Mouse (Mus musculus): ENCODE measurements around the gene Aldh1a2. TPM values are rescaled to one million over a fixed set of nuclear protein-coding genes. Genes with fewer than 3 reads are reported as not detected.

Gene Aldh1a2
- polyA plus RNA-seq, 1 experiment from 2014 or later: 27.3 TPM

DNA sequence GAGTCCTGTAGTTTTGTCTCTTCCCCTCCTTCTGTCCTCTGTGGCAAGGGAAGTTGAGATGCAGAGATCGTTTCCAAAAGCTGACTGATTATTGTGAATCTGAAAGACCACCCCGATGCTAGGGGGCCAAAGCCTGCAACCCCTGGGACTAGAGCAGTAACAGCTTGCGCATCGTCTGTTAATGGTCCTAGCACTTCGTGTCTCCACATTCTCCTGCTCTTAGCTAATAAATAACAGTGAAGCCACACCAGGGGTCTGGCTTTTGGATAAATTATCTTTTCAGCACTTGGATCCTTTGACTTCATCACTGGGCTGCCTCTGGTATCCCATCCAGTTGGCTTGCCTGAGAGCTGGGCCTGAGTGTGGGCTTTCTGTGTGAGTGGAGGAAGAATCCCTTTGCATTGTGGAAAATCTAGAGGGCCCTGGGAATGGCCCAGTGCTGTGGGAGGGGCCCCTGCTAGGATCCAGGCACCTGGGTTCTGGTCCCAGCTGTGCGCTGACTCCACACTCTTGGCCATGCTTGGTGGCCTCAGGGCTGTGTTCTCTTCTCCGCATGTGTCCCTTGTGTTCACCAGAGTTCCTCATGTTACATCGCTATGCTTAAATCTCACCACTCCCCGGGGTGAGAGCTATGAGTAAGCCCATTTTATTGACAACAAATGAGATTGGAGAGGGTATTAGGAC, 91.7 kb downstream of the Aldh1a2 start:
- Histone ChIP-seq H3K9me3 (ENCODE audit: control insufficient read depth, low read length) (no peaks in the 10 kb centered on the region), H3K4me3 (ENCODE audit: low read length) (no peak overlapping the region), H3K27ac (ENCODE audit: low read depth, low read length) (no peak overlapping the region), H3K36me3 (ENCODE audit: control insufficient read depth, insufficient read depth, low read length) (no peaks in the 10 kb centered on the region), H3K27me3 (replicated peaks; ENCODE audit: control insufficient read depth, insufficient read depth, low read length) (no peaks in the 10 kb centered on the region), H3K4me2 (ENCODE audit: low read length) (no peak overlapping the region), H3K9ac (ENCODE audit: low read depth, low read length) (no peak overlapping the region), H3K4me1 (ENCODE audit: control insufficient read depth, insufficient read depth, low read depth, low read length) (no peaks in the 10 kb centered on the region)
- WGBS: 72% methylated on average over 9 of the region's 9 CpGs
- no peak for ATAC-seq

- ATAC-seq: no peak
Measured at GRCm38 (mm10) chr9:71315960-71316359, 100.4 kb downstream of the Aldh1a2 start.

DNA sequence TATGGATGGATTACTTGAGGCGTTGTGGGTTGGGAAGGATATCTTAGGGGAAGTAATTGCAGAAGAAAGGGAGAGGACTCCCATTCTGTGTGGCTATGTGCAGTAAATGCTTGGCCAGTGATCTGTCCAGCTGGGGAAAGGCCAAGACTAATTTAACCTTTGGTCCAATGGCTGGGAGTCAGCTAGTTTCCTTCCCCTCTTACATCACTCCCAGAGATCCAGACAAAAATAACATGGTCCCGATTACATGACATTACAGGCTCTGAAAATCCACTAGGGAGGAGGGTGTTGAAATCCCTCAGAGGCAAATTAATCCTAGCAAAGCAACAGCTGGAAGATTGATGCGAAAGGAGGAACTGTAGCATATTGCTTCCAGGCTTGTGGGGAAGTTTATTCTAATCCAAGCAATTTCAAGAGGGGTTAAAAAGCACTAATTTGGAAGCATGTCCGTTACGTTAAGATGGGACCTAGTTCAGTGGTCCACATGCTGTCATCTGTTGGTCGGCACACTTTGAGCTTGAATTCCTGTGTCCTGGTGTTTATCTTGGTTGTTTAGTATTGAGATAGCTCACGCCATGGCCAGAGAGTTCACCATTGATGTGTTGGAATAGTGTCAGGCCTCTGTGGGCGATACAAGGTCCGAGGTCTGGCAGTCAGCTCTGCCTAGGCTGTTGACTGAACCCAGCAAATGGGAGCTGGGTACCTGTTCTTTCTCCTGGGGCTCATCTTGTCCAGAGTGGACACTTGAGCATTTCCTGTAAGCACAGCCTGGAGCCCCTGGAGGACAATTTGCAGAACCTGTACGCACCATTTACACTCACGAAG, 101.7 kb downstream of the Aldh1a2 start:
- ATAC-seq: no peak
- no peak overlapping the region for H3K4me3 ChIP-seq (ENCODE audit: low read length)
- H3K9ac ChIP-seq (ENCODE audit: low read depth, low read length): no peak overlapping the region

More at GRCm38 (mm10) chr9:71315960-71316359, 100.4 kb downstream of the Aldh1a2 start:
- Histone ChIP-seq H3K36me3 (ENCODE audit: control insufficient read depth, insufficient read depth, low read length) (no peaks in the 10 kb centered on the region), H3K4me3 (ENCODE audit: low read length) (no peak overlapping the region), H3K9me3 (ENCODE audit: control insufficient read depth, low read length) (no peaks in the 10 kb centered on the region), H3K4me1 (ENCODE audit: control insufficient read depth, insufficient read depth, low read depth, low read length) (no peaks in the 10 kb centered on the region), H3K9ac (ENCODE audit: low read depth, low read length) (no peak overlapping the region), H3K27me3 (replicated peaks; ENCODE audit: control insufficient read depth, insufficient read depth, low read length) (no peaks in the 10 kb centered on the region), H3K27ac (ENCODE audit: low read depth, low read length) (no peak overlapping the region), H3K4me2 (ENCODE audit: low read length) (no peak overlapping the region)
- 93% methylated on average over 3 of the region's 3 CpGs for WGBS

DNA sequence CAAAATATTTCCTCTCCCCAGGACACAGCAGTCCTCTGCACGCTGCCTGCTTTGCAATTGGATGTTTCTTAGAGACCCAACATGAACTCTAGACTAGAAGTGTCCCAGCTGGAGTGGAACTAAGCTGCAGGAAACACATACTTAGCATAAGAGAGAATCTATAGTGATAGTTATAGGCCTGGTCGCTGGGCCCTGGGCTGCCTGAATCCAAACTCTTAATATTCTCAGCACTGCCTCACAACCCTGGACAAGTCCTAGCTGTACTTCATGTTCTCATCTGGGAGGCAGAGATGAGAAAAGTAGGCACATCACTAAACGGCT, 102.3 kb downstream of the Aldh1a2 start:
- Histone ChIP-seq H3K4me2 (ENCODE audit: low read length) (no peak overlapping the region), H3K36me3 (ENCODE audit: control insufficient read depth, insufficient read depth, low read length) (no peaks in the 10 kb centered on the region), H3K9me3 (ENCODE audit: control insufficient read depth, low read length) (no peaks in the 10 kb centered on the region), H3K27ac (ENCODE audit: low read depth, low read length) (no peak overlapping the region), H3K4me1 (ENCODE audit: control insufficient read depth, insufficient read depth, low read depth, low read length) (no peaks in the 10 kb centered on the region), H3K9ac (ENCODE audit: low read depth, low read length) (no peak overlapping the region), H3K27me3 (replicated peaks; ENCODE audit: control insufficient read depth, insufficient read depth, low read length) (no peaks in the 10 kb centered on the region), H3K4me3 (ENCODE audit: low read length) (no peak overlapping the region)
- 71% methylated on average over 3 of the region's 3 CpGs for WGBS
- no peak for ATAC-seq

More for the DNA sequence above, 101.7 kb downstream of the Aldh1a2 start:
- no peak overlapping the region for H3K4me2 ChIP-seq (ENCODE audit: low read length)
- H3K36me3 ChIP-seq (ENCODE audit: control insufficient read depth, insufficient read depth, low read length): no peaks in the 10 kb centered on the region
- H3K4me1 ChIP-seq (ENCODE audit: control insufficient read depth, insufficient read depth, low read depth, low read length): no peaks in the 10 kb centered on the region
- no peaks in the 10 kb centered on the region for H3K27me3 ChIP-seq (replicated peaks; ENCODE audit: control insufficient read depth, insufficient read depth, low read length)
- 79% methylated on average over 11 of the region's 11 CpGs for WGBS
- no peaks in the 10 kb centered on the region for H3K9me3 ChIP-seq (ENCODE audit: control insufficient read depth, low read length)
- H3K27ac ChIP-seq (ENCODE audit: low read depth, low read length): no peak overlapping the region

GRCm38 (mm10) chr9:71319776-71320175, 104.2 kb downstream of the Aldh1a2 start:
- H3K36me3 ChIP-seq (ENCODE audit: control insufficient read depth, insufficient read depth, low read length): no peaks in the 10 kb centered on the region
- H3K4me1 ChIP-seq (ENCODE audit: control insufficient read depth, insufficient read depth, low read depth, low read length): no peaks in the 10 kb centered on the region
- H3K9me3 ChIP-seq (ENCODE audit: control insufficient read depth, low read length): no peaks in the 10 kb centered on the region
- no peak for ATAC-seq
- H3K9ac ChIP-seq (ENCODE audit: low read depth, low read length): no peak overlapping the region
- 92% methylated on average over 5 of the region's 5 CpGs for WGBS
- H3K27ac ChIP-seq (ENCODE audit: low read depth, low read length): no peak overlapping the region
- H3K4me3 ChIP-seq (ENCODE audit: low read length): no peak overlapping the region
- H3K4me2 ChIP-seq (ENCODE audit: low read length): no peak overlapping the region
- H3K27me3 ChIP-seq (replicated peaks; ENCODE audit: control insufficient read depth, insufficient read depth, low read length): no peaks in the 10 kb centered on the region

DNA sequence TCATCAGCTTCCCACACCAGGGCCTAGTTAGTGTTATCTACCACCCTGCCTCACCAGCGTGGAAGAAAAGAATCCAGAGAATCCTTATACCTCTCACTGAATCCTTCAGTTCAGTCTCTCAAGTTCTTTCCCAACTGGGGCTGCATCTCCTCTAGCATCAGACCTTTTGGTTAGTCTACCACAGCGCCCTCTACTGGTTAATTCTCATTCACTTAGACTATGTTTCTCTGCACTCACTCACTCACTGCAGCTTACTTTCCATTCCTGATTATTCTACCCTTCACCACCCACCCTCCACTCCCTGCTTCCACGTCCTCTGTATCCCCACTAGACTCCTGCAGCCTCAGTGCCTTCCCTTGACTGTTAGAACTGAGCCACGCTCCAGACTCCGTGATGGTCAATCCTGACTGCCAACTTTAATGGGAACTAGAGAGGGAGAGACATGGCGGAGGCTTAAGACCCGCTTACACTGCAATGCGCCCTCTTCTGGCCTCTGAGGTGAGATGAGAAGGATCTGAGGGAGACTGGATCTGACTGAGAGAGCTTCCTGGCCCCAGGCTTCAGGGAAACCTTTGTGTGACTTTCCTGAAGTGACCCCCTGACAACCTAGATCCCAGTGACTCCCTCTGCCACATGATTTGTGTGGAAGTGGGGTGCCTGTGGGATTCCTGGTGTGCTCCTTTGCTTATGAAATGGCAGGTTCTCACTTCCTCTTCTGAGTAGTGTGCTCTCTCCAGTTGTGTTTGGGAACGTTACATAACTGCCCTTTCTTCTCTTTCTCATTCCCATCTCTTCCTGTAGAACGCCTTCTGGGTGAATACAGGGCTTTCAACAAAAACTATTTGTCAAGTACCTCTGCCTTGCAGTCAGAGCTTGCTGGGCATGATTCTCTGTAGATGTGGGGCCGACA, 104.9 kb downstream of the Aldh1a2 start:
- Histone ChIP-seq H3K36me3 (ENCODE audit: control insufficient read depth, insufficient read depth, low read length) (no peaks in the 10 kb centered on the region), H3K27ac (ENCODE audit: low read depth, low read length) (no peak overlapping the region), H3K4me1 (ENCODE audit: control insufficient read depth, insufficient read depth, low read depth, low read length) (no peaks in the 10 kb centered on the region), H3K9me3 (ENCODE audit: control insufficient read depth, low read length) (no peaks in the 10 kb centered on the region), H3K27me3 (replicated peaks; ENCODE audit: control insufficient read depth, insufficient read depth, low read length) (no peaks in the 10 kb centered on the region), H3K4me3 (ENCODE audit: low read length) (no peak overlapping the region), H3K9ac (ENCODE audit: low read depth, low read length) (no peak overlapping the region), H3K4me2 (ENCODE audit: low read length) (no peak overlapping the region)
- ATAC-seq: no peak
- WGBS: 58% methylated on average over 11 of the region's 11 CpGs

DNA sequence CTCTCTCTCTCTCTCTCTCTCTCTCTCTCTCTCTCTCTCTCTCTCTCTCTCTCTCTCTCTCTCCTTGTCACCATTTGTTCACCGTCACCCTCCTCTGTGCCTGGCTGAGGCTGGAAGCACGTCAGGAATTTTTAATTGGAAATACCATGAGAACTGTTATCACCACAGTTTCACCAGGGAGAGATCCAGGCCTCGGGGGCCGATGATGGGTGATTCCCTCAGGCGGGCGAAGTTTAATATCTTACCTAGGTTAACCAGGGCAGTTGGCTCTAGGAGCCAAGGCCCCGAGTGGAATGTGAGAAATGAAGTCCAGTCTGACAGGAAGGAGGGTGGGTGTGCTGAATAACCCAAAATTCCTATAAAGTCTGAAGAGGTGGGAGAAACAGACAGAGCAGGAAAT, 105.8 kb downstream of the Aldh1a2 start:
- H3K9me3 ChIP-seq (ENCODE audit: control insufficient read depth, low read length): no peaks in the 10 kb centered on the region
- no peak overlapping the region for H3K27ac ChIP-seq (ENCODE audit: low read depth, low read length)
- H3K4me1 ChIP-seq (ENCODE audit: control insufficient read depth, insufficient read depth, low read depth, low read length): no peaks in the 10 kb centered on the region
- H3K36me3 ChIP-seq (ENCODE audit: control insufficient read depth, insufficient read depth, low read length): no peaks in the 10 kb centered on the region
- no peaks in the 10 kb centered on the region for H3K27me3 ChIP-seq (replicated peaks; ENCODE audit: control insufficient read depth, insufficient read depth, low read length)
- H3K4me2 ChIP-seq (ENCODE audit: low read length): no peak overlapping the region
- no peak overlapping the region for H3K9ac ChIP-seq (ENCODE audit: low read depth, low read length)
- 75% methylated on average over 7 of the region's 7 CpGs for WGBS
- no peak for ATAC-seq
- H3K4me3 ChIP-seq (ENCODE audit: low read length): no peak overlapping the region

DNA sequence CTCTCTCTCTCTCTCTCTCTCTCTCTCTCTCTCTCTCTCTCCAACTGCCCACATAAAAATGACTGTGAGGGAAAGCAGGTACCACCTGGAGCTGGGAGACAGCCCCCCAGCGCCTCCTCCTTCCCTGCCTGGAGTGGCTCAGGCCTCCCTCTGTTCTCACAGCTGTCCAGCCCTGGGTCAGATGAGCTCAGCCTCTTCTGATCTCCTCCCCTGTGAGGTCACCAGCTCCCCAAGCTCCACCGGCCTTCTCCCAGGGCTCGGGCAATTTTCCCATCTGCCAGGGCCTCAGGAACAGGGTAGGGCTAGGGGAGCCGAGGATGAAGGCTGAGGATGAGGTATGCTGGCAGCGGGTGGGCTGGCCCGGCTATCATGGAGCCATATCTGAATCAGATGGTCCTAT, 106.3 kb downstream of the Aldh1a2 start:
- H3K9ac ChIP-seq (ENCODE audit: low read depth, low read length): no peak overlapping the region
- H3K9me3 ChIP-seq (ENCODE audit: control insufficient read depth, low read length): no peaks in the 10 kb centered on the region
- no peak overlapping the region for H3K4me3 ChIP-seq (ENCODE audit: low read length)
- no peak overlapping the region for H3K4me2 ChIP-seq (ENCODE audit: low read length)
- no peaks in the 10 kb centered on the region for H3K36me3 ChIP-seq (ENCODE audit: control insufficient read depth, insufficient read depth, low read length)
- H3K27ac ChIP-seq (ENCODE audit: low read depth, low read length): no peak overlapping the region
- no peaks in the 10 kb centered on the region for H3K27me3 ChIP-seq (replicated peaks; ENCODE audit: control insufficient read depth, insufficient read depth, low read length)
- H3K4me1 ChIP-seq (ENCODE audit: control insufficient read depth, insufficient read depth, low read depth, low read length): no peaks in the 10 kb centered on the region
- WGBS: 74% methylated on average over 6 of the region's 6 CpGs
- no peak for ATAC-seq

Data from hindbrain, embryonic 16.5 days (tissue).